Mouse (Mus musculus) common myeloid progenitor, adult 5-6 weeks (primary cell): ENCODE data around the gene Btbd16. TPM values are rescaled to one million over a fixed set of nuclear protein-coding genes. Genes with fewer than 3 reads are reported as not detected.

Experiments used
- ATAC-seq: replicated peaks from 2 replicates; pipeline ENCODE4 v1.8.0; 2016; ENCODE audit warnings: low read depth, mild to moderate bottlenecking, moderate TSS enrichment, inconsistent platforms; ENCODE audit not compliant: poor library complexity, severe bottlenecking
- total RNA-seq: library from RNA; stranded (forward); fragments of 200-1000, 187-1606 nt; gene quantifications from 2 replicates; pipeline ENCODE4 v1.2.3, GENCODE M21; 2017

The Btbd16 gene
- total RNA-seq, 1 experiment from 2014 or later: 0.32 TPM

GRCm38 (mm10) chr7:130766411-130767170 lies 7.3 kb upstream of the Btbd16 start:
- ATAC-seq: no peak

GRCm38 (mm10) chr7:130768151-130768550 lies 5.7 kb upstream of the Btbd16 start:
- no peak for ATAC-seq

DNA sequence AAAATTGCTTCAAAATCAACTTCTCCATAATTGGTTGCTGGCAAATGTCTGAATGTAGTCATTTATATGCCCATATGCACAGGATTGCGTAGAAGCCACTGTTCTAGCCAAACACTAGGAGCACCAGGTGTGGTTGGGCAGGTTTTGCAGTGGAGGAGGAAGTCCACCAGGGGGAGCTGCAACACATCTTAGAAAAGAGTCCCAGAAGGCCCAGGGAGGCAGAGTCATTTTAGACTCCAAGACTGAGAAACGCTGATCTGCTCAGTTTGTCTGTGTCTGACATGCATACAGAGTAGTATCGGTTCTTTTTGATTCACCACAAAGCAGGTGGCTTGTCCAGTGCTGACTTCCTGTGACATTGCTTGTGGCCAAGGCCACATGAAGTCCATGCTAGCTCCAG lies 3.2 kb upstream of the Btbd16 start:
- peak; percentile 80 for ATAC-seq

- ATAC-seq: peak; percentile 71
Measured at GRCm38 (mm10) chr7:130773171-130773830, 568 bp upstream of the Btbd16 start.

- no peak for ATAC-seq
Measured at GRCm38 (mm10) chr7:130780866-130781419, 7.1 kb downstream of the Btbd16 start.

- no peak for ATAC-seq
Measured at GRCm38 (mm10) chr7:130782501-130783050, 8.7 kb downstream of the Btbd16 start.

GRCm38 (mm10) chr7:130785923-130786575 lies 12.2 kb downstream of the Btbd16 start:
- no peak for ATAC-seq

DNA sequence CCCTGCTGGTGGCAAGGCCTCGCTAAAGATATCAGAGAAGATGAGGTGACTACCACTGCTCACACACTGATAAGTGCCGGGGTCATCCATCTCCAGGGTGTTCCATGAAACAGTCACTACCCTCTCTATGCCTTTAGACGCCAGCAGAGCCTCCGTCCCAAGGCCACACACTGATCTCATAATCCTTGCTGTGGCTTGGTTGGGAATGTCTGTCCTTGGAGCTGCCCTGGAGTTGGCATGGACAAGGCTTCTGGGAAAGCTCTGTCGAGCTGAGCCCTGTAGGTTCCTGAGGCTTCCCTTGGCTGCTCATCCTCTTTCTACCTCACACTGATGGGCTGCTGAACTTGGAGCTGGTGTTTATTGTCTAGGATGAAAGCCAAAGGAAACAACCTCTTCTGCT lies 12.8 kb downstream of the Btbd16 start:
- ATAC-seq: no peak

- ATAC-seq: no peak
Measured at GRCm38 (mm10) chr7:130787537-130787936, 13.7 kb downstream of the Btbd16 start.

DNA sequence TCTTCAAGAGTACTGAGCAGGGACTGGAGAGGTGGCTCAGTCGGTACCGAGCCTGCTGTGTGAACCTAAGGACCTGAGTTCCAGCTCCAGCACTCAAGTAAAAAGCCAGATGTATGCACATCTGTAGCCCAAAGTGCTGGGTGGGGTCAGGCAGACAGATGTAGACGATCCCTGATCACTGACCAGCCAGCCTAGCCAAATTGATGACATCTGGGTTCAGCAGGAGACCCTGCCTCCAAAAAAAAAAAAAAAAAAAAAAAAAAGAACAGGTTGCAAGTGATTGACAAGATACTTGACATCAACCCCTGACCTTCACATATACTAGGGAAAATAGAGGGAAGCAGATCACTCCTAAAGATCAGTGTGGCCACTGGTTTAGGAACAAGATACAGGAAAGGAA lies 15.1 kb downstream of the Btbd16 start:
- ATAC-seq: no peak

- ATAC-seq: no peak
Measured at GRCm38 (mm10) chr7:130789456-130789855, 15.6 kb downstream of the Btbd16 start.

DNA sequence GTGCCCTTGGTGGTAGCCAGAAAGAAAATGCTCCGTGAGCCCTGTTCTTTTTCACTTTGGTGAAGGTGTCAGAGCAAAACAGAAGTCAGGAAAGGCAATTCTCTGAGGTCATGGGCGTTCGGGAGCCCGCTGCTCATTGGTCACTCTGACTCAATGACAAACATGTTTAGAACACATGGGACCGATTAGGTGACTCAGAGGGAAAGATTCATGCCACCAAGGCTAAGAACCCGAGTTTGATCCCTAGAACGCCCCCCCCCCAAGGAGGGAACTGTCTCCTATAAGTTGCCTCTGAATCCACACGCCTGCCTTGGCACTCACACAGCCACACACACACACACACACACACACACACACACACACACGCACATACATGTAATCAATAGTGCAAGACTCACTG lies 19.8 kb downstream of the Btbd16 start:
- ATAC-seq: no peak

GRCm38 (mm10) chr7:130796786-130797185 lies 22.9 kb downstream of the Btbd16 start:
- ATAC-seq: peak; percentile 49

GRCm38 (mm10) chr7:130797524-130797923 lies 23.7 kb downstream of the Btbd16 start:
- no peak for ATAC-seq

DNA sequence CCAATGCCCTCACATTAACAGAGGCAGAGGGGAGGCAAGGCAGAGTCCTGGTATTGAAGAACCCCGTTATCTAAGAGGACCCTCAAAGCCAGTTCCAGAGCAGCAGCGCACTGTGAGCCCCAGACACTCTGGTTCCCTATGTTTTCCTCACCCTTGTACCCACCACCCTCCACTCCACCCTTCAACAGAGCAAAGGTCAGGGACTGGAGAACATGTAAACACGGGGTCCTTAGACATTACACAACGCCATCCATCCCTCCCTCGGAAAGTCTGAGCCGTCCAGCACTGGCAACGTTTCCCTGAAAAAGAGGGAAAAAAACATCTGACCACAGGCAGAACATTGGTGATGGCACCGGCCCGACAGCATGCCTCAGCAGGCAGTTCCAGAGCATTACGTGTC lies 25.5 kb downstream of the Btbd16 start:
- ATAC-seq: no peak

GRCm38 (mm10) chr7:130800681-130801080 lies 26.8 kb downstream of the Btbd16 start:
- no peak for ATAC-seq

GRCm38 (mm10) chr7:130801811-130802210 lies 27.9 kb downstream of the Btbd16 start:
- ATAC-seq: no peak

- ATAC-seq: no peak
Measured at GRCm38 (mm10) chr7:130803251-130803825, 29.5 kb downstream of the Btbd16 start.

- no peak for ATAC-seq
Measured at GRCm38 (mm10) chr7:130804991-130805390, 31.1 kb downstream of the Btbd16 start.

GRCm38 (mm10) chr7:130807749-130808148 lies 33.9 kb downstream of the Btbd16 start:
- ATAC-seq: no peak
